Mouse (Mus musculus) R1 (cell line): Measurements from ENCODE around the gene Degs1.
"Not testable (repeated sequence)": the region's sequence is repeated elsewhere in the genome, so short reads cannot be mapped to it uniquely, and the experiment has no call there.

Source experiments
- DNase-seq: peaks from one replicate; pipeline ENCODE4 v3.0.0-alpha.2; 2018; ENCODE audit warnings: low read depth, low spot score

The Degs1 gene

GRCm38 (mm10) chr1:182282091-182283075 lies at the start of gene Degs1:
Degs1 (minus strand) TSS chr1:182282804.
- DNase-seq, result peak; percentile 94

GRCm38 (mm10) chr1:182325919-182326318 lies 43.3 kb upstream of the Degs1 start:
- no peak for DNase-seq

- DNase-seq, result no peak
Measured at GRCm38 (mm10) chr1:182324552-182324951, 41.9 kb upstream of the Degs1 start.

- DNase-seq, result no peak
Measured at GRCm38 (mm10) chr1:182323139-182323538, 40.5 kb upstream of the Degs1 start.

GRCm38 (mm10) chr1:182314201-182314600 lies 31.6 kb upstream of the Degs1 start:
- DNase-seq, result no peak

GRCm38 (mm10) chr1:182313181-182313580 lies 30.6 kb upstream of the Degs1 start:
- no peak for DNase-seq

GRCm38 (mm10) chr1:182311376-182311775 lies 28.8 kb upstream of the Degs1 start:
- DNase-seq, result peak; percentile 69

GRCm38 (mm10) chr1:182310316-182310715 lies 27.7 kb upstream of the Degs1 start:
- no peak for DNase-seq

- DNase-seq, result no peak
Measured at GRCm38 (mm10) chr1:182309403-182309802, 26.8 kb upstream of the Degs1 start.

GRCm38 (mm10) chr1:182302916-182303315 lies 20.3 kb upstream of the Degs1 start:
- no peak for DNase-seq

GRCm38 (mm10) chr1:182302176-182302870 lies 19.7 kb upstream of the Degs1 start:
- DNase-seq, result no peak

GRCm38 (mm10) chr1:182297821-182298220 lies 15.2 kb upstream of the Degs1 start:
- DNase-seq, result peak; percentile 66

- DNase-seq, result peak; percentile 88
Measured at GRCm38 (mm10) chr1:182297246-182297645, 14.6 kb upstream of the Degs1 start.

- no peak for DNase-seq
Measured at GRCm38 (mm10) chr1:182296816-182297215, 14.2 kb upstream of the Degs1 start.

GRCm38 (mm10) chr1:182296141-182296540 lies 13.5 kb upstream of the Degs1 start:
- DNase-seq, result no peak

- DNase-seq, result no peak
Measured at GRCm38 (mm10) chr1:182292291-182292690, 9.7 kb upstream of the Degs1 start.

GRCm38 (mm10) chr1:182290741-182291140 lies 8.1 kb upstream of the Degs1 start:
- DNase-seq, result not testable (repeated sequence)

- DNase-seq, result no peak
Measured at GRCm38 (mm10) chr1:182289781-182290180, 7.2 kb upstream of the Degs1 start.

GRCm38 (mm10) chr1:182288601-182289000 lies 6.0 kb upstream of the Degs1 start:
- DNase-seq, result no peak

GRCm38 (mm10) chr1:182287781-182288180 lies 5.2 kb upstream of the Degs1 start:
- no peak for DNase-seq

GRCm38 (mm10) chr1:182284795-182285194 lies 2.2 kb upstream of the Degs1 start:
- peak; percentile 68 for DNase-seq

GRCm38 (mm10) chr1:182283231-182283630 lies 627 bp upstream of the Degs1 start:
- DNase-seq, result peak; percentile 63
